In the genomic region with DNA sequence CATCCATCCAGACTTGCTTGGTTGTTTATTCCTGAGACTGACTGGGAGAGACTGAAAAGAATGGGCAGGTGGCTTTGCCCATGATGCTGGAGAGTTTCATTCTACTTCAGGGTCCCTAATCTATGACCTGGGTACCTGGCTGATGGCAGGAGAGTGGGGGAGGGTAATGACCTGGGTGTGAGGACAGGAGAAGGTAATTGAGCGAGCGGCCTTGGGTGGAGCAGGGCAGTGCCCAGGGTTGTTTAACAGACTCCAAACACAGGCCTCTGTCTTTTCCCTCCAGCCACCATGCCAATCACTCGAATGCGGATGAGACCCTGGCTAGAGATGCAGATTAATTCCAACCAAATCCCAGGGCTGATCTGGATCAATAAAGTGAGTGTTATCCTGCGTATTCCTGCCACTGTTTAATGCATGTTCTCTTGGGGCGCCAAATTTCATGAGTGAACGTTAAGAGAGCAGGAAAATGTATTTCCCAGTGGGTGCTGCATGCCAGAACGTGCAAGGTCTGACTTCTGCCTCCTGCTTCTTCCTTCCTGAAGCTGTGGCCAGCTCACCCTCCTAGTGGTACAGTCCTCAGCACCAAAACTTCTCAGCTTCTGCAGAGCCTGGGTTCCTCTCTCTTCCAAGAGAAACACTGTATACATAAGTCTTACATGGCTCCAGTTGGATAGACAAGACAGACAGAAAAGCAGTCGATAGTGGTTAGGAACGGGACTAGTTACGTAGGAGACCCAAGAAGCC, we compare ENCODE assay signal across 8 mouse cellular contexts. TPM values are rescaled to one million over a fixed set of nuclear protein-coding genes. Genes with fewer than 3 reads are reported as not detected.
DNase-seq lines count a peak whose midpoint lies in the region; ATAC-seq lines count a peak whose summit lies in the region.

No protein-coding gene starts in this region.

- H3K27ac ChIP-seq in kidney, embryonic 16.5 days (ENCODE audit: low read length): no peak overlapping the region
- H3K27ac ChIP-seq in brown adipose tissue, adult 24 weeks (replicated peaks; ENCODE audit: low read depth, low read length): peak overlapping the region; percentile 35; the same call in 1 of the 2 replicates
- H3K27ac ChIP-seq in hindbrain, embryonic 13.5 days: no peak overlapping the region
- H3K27ac ChIP-seq in midbrain, embryonic 12.5 days (replicated peaks): no peak overlapping the region

- H3K9ac ChIP-seq in kidney, embryonic 16.5 days (replicated peaks; ENCODE audit: low read length): no peak overlapping the region; the same call in 1 of the 2 replicates
- H3K9ac ChIP-seq in hindbrain, embryonic 13.5 days: no peak overlapping the region; the same call in 1 of the 2 replicates
- no peak overlapping the region for H3K9ac ChIP-seq in midbrain, embryonic 12.5 days (replicated peaks)

- peak overlapping the region; percentile 68 for H3K4me2 ChIP-seq in kidney, embryonic 16.5 days (replicated peaks; ENCODE audit: low read depth, low read length)
- H3K4me2 ChIP-seq in hindbrain, embryonic 13.5 days: peak overlapping the region; percentile 97
- H3K4me2 ChIP-seq in midbrain, embryonic 12.5 days (replicated peaks): peak overlapping the region; percentile 89

- WGBS in kidney, embryonic 16.5 days: 84% methylated on average over 11 of the region's 11 CpGs
- 82% methylated on average over 11 of the region's 11 CpGs for WGBS in hindbrain, embryonic 13.5 days
- 82% methylated on average over 11 of the region's 11 CpGs for WGBS in midbrain, embryonic 12.5 days

- peak overlapping the region; percentile 76 for H3K4me3 ChIP-seq in kidney, embryonic 16.5 days (ENCODE audit: low read length)
- peak overlapping the region; percentile 85 for H3K4me3 ChIP-seq in brown adipose tissue, adult 24 weeks (ENCODE audit: insufficient read depth, low read depth, low read length)
- H3K4me3 ChIP-seq in hindbrain, embryonic 13.5 days: peak overlapping the region; percentile 74; the same call in 1 of the 2 replicates
- H3K4me3 ChIP-seq in midbrain, embryonic 12.5 days: no peak overlapping the region

- no peaks in the 10 kb centered on the region for H3K4me1 ChIP-seq in kidney, embryonic 16.5 days (ENCODE audit: insufficient read depth, low read length)
- peaks cover 29% of the 10 kb centered on the region for H3K4me1 ChIP-seq in brown adipose tissue, adult 24 weeks (ENCODE audit: control insufficient read depth, insufficient read depth, insufficient read length, low read length)
- peaks cover 11% of the 10 kb centered on the region for H3K4me1 ChIP-seq in hindbrain, embryonic 13.5 days (replicated peaks)
- H3K4me1 ChIP-seq in midbrain, embryonic 12.5 days: peaks cover 5% of the 10 kb centered on the region

- DNase-seq in kidney, adult 9 months: no peak
- no peak for DNase-seq in retina, postnatal 1 day
- no peak for DNase-seq in urinary bladder, postnatal 25 days (ENCODE audit: low spot score)

- H3K9me3 ChIP-seq in kidney, embryonic 16.5 days (ENCODE audit: low read length): no peaks in the 10 kb centered on the region
- no peaks in the 10 kb centered on the region for H3K9me3 ChIP-seq in hindbrain, embryonic 13.5 days
- H3K9me3 ChIP-seq in midbrain, embryonic 12.5 days: no peaks in the 10 kb centered on the region

- ATAC-seq in kidney, embryonic 16.5 days (ENCODE audit: low FRiP score, low TSS enrichment): no peak
- ATAC-seq in hindbrain, embryonic 13.5 days (ENCODE audit: low FRiP score): no peak
- ATAC-seq in midbrain, embryonic 12.5 days (ENCODE audit: low FRiP score, low read depth): no peak
- no peak for ATAC-seq in cerebellum, adult (ENCODE audit: insufficient number of reproducible peaks, low FRiP score, low TSS enrichment)

- H3K36me3 ChIP-seq in kidney, embryonic 16.5 days (ENCODE audit: insufficient read depth, low read length): peaks cover 11% of the 10 kb centered on the region
- no peaks in the 10 kb centered on the region for H3K36me3 ChIP-seq in hindbrain, embryonic 13.5 days
- H3K36me3 ChIP-seq in midbrain, embryonic 12.5 days: no peaks in the 10 kb centered on the region

- no peaks in the 10 kb centered on the region for H3K27me3 ChIP-seq in kidney, embryonic 16.5 days (ENCODE audit: insufficient read depth, low read length)
- H3K27me3 ChIP-seq in hindbrain, embryonic 13.5 days: peaks cover 46% of the 10 kb centered on the region
- H3K27me3 ChIP-seq in midbrain, embryonic 12.5 days: peaks cover 42% of the 10 kb centered on the region

RNA-seq across cellular contexts. Expression of a gene that starts 1.4 kb away (rescaled TPM):
- polyA plus RNA-seq in kidney, embryonic 16.5 days (2015; fragmentation: Nextera tagmentation; extraction: Ambion mirVana): 16.9 and 17.4 TPM in 2 replicates
- polyA plus RNA-seq in brown adipose tissue, adult 24 weeks (2012; ENCODE audit: insufficient read depth, insufficient read length, missing spikeins): 12.5 and 27.9 TPM in 2 replicates
- 2.5 and 2.9 TPM in 2 replicates for polyA plus RNA-seq in hindbrain, embryonic 13.5 days (2015; fragmentation: Nextera tagmentation; extraction: Ambion mirVana)
- polyA plus RNA-seq in midbrain, embryonic 12.5 days (2016; fragmentation: Nextera tagmentation; extraction: Ambion mirVana): 3.4 and 4.3 TPM in 2 replicates

RNA-seq across cellular contexts. Expression of a gene that starts 1.8 kb away (rescaled TPM):
- 0.27 and 0.30 TPM in 2 replicates for polyA plus RNA-seq in kidney, embryonic 16.5 days (2015; fragmentation: Nextera tagmentation; extraction: Ambion mirVana)
- polyA plus RNA-seq in brown adipose tissue, adult 24 weeks (2012; ENCODE audit: insufficient read depth, insufficient read length, missing spikeins): not detected in 2 replicates
- polyA plus RNA-seq in hindbrain, embryonic 13.5 days (2015; fragmentation: Nextera tagmentation; extraction: Ambion mirVana): not detected in 2 replicates
- polyA plus RNA-seq in midbrain, embryonic 12.5 days (2016; fragmentation: Nextera tagmentation; extraction: Ambion mirVana): not detected in 2 replicates

RNA-seq across cellular contexts. Expression of a gene that starts 50.6 kb away (rescaled TPM):
- not detected in 2 replicates for polyA plus RNA-seq in kidney, embryonic 16.5 days (2015; fragmentation: Nextera tagmentation; extraction: Ambion mirVana)
- polyA plus RNA-seq in brown adipose tissue, adult 24 weeks (2012; ENCODE audit: insufficient read depth, insufficient read length, missing spikeins): not detected in 2 replicates
- not detected in 2 replicates for polyA plus RNA-seq in hindbrain, embryonic 13.5 days (2015; fragmentation: Nextera tagmentation; extraction: Ambion mirVana)
- polyA plus RNA-seq in midbrain, embryonic 12.5 days (2016; fragmentation: Nextera tagmentation; extraction: Ambion mirVana): not detected in 2 replicates
